Mouse (Mus musculus) lung, postnatal 25 days (tissue): ENCODE measurements around the gene Hsf4.

ENCODE experiments used
- DNase-seq: peaks from one replicate; pipeline ENCODE4 v3.0.0; 2022; ENCODE audit warnings: low spot score

Hsf4 gene

DNA sequence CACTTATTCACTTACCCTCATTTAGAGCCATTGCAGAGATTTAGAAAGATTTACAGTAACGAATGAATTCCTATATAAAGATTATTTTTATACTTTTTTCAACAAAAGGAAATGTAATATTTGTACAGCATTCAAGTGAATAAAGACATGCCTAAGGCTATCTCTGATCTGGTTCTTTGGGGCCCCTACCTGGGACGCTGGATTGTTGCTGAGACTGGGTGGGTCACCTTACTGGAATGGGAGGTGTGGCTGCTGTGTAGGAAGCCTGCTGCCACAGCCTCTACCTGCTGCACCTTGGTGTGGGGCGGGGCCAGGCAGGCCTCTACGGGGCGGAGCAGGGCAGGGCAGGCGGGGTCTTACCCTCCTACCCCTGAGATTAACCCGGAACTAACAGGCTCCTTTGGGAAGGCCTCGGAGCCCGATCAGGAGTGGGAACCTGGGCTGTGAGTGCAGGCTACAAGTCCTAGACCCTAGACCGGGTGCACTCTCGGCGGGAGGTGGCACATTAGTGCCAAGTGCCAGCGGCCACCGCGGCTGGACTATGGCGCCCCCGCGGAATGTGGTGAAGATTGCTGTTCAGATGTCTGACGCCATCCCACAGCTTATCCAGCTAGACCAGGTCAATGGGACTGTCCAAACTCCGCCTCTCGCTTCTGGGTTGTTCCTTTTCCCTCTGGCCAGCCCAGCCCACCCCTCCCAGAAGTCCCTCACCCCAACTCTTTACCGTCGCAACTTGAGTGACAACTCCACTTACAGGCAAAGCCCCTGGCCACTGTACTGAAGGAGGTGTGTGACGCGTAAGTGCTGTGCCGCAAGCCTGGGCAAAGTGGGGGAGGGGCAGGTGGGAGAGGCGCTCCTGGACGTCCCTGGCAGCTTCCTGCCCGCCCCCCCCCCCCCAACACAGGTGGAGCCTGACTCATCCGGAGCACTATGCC is 35.9 kb downstream of the Hsf4 start, which contains the start of gene Elmo3:
Gene Elmo3, plus strand, starts transcription at position 391 of the 935 bp plus-strand sequence.
- DNase-seq: peak; percentile 86

DNA sequence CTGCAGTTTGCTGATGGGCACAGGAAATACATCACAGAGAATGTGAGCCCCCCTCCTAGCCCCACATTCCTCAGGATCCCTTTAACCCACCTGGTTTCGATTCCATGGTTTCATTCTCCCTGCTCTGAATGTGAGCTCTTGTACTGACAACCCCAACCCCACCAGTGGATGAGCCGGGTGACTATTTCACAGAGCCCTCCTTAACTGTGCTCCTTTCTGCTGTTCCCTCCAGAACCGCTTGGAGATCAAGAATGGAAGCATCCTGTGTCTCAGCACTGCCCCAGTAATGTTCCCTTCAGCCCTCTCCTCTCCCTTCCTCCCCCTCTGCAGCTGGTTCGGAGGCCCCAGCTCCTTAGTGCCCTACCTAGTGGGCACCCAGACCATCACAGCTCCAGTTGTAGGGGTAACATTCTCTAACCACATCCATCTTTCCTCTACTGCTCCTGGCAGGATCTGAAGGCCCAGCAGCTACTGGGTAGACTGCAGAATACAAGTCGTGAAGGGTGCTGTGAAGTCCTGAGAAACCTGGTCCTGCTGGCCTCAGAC is 36.6 kb downstream of the Hsf4 start:
- no peak for DNase-seq

DNA sequence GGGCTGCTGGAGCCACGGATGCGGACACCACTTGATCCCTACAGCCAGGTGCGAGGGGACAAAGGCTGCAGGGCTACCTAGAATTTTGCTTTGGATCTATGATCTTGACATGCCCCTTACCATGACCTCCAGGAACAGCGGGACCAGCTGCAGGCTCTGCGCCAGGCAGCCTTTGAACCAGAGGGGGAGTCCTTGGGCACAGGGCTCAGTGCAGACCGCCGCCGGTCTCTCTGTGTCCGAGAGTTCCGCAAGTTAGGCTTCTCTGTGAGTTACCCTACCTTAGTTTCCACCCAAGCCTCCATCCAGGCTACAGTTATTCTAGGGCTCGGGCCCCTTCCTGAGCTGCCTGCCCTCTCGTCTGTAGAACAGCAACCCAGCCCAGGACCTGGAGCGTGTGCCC is 38.1 kb downstream of the Hsf4 start:
- DNase-seq: no peak

GRCm38 (mm10) chr8:105308428-105308827 is 38.8 kb downstream of the Hsf4 start:
- DNase-seq: no peak

- no peak for DNase-seq
These were observed 39.7 kb downstream of the Hsf4 start for GRCm38 (mm10) chr8:105309142-105309847.

DNA sequence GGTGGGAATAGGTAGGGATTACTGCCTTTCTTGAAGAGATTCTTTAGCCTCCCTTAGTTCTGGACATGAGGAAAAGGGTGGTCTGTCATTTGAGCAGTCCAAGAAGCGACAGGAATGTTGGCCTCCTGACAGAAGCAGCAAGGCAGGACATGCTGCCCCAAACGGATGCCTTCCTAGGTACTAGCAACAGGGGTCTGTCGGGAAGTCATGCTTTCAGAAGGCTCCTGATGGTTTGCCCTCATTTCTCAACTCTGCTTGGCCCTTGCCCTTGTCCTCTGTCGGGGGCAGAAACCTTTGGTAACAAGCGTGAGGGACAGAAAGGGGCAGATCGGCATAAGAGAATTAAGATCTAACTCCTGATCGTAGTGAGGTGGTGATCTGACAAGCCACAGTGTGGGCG is 40.5 kb downstream of the Hsf4 start:
- no peak for DNase-seq

DNA sequence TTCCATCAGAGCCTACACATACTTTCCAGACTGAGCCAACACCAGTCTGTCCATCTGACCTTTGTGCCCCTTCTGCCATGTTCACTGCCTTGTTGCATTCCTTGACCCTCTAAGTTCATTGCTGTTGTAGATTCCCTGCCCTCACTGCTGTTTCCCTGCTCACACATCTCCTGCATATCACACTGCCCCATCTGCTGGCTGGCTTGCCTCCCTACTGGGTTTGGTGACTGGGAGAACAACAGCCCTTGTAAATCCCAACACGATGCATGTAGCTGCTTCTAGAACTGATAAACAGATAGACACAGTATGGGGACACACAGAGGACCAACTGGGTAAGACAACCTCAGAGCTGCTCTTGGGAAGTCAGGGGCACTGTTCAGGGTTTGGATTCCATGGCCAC is 42.1 kb downstream of the Hsf4 start:
- no peak for DNase-seq

DNA sequence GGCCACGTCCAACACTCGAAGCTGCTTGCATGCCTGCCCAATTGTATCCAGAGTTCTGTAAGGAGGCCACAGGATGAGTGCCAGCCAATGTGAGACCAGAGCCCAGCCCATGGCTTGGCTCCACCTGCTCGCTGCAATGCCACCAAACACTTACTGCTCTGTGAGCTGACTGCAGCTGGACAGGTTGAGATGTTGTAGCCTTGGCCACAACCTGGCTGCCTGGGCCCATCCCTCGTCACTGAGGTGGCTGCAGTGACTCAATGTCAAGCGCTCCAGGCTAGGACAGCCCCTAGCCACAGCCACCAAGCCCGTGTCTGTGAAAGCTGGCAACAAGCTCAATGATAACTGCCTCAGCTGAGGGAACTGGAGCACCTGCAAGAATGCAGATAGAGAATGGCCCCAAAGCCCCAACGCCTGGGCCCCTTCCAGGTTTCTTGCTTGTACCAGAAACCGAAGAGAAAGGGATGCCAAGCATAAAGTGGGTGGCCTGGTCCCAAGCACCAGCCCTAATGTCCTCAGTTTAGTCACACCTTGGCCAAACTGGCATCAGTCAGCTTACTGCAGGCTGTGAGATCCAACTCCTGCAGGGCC is 43.4 kb downstream of the Hsf4 start:
- no peak for DNase-seq

GRCm38 (mm10) chr8:105313622-105314402 is 44.2 kb downstream of the Hsf4 start:
- DNase-seq: no peak

GRCm38 (mm10) chr8:105315073-105315769 is 45.6 kb downstream of the Hsf4 start:
- no peak for DNase-seq

- DNase-seq: peak; percentile 86
These were observed 48.3 kb downstream of the Hsf4 start for GRCm38 (mm10) chr8:105317941-105318340.

- peak; percentile 71 for DNase-seq
These were observed 49.1 kb downstream of the Hsf4 start for GRCm38 (mm10) chr8:105318662-105319190.

GRCm38 (mm10) chr8:105323183-105323582 is 53.6 kb downstream of the Hsf4 start:
- no peak for DNase-seq
